Mouse (Mus musculus): Measurements from ENCODE around the gene Cyb561a3. TPM values are rescaled to one million over a fixed set of nuclear protein-coding genes. Genes with fewer than 3 reads are reported as not detected.
A peak's percentile ranks its signal among the peaks of the same experiment; 100 is the strongest.
"Not testable (repeated sequence)": the region's sequence is repeated elsewhere in the genome, so short reads cannot be mapped to it uniquely, and the experiment has no call there.

The Cyb561a3 gene
- polyA plus RNA-seq (2015; fragmentation: Nextera tagmentation; extraction: Ambion mirVana): 22.1 and 22.4 TPM in 2 replicates

- Histone ChIP-seq H3K36me3 (ENCODE audit: control insufficient read depth, insufficient read depth, low read length) (peaks cover 12% of the 10 kb centered on the region), H3K4me3 (ENCODE audit: low read length) (peak within 1 kb of the TSS; percentile 70), H3K27ac (ENCODE audit: low read depth, low read length) (peak within 1 kb of the TSS; percentile 93), H3K4me1 (ENCODE audit: control insufficient read depth, insufficient read depth, low read depth, low read length) (peaks cover 15% of the 10 kb centered on the region), H3K4me2 (ENCODE audit: low read length) (peak within 1 kb of the TSS; percentile 77), H3K9me3 (ENCODE audit: control insufficient read depth, low read length) (no peaks in the 10 kb centered on the region), H3K27me3 (replicated peaks; ENCODE audit: control insufficient read depth, insufficient read depth, low read length) (no peaks in the 10 kb centered on the region), H3K9ac (ENCODE audit: low read depth, low read length) (peak within 1 kb of the TSS; percentile 78)
- peak; percentile 98 for ATAC-seq
- WGBS: under 1% methylated on average over 44 of the region's 44 CpGs
Observed at GRCm38 (mm10) chr19:10576690-10577561, at the start of gene Cyb561a3, which contains the start of gene Tmem138. Gene Cyb561a3, plus strand, starts transcription at chr19:10577172. Gene Tmem138, minus strand, starts transcription at chr19:10577362.

- no peak overlapping the region for H3K4me2 ChIP-seq (ENCODE audit: low read length)
- H3K27ac ChIP-seq (ENCODE audit: low read depth, low read length): no peak overlapping the region
- ATAC-seq: no peak
- 100% methylated on average over 1 of the region's 1 CpGs for WGBS
- H3K27me3 ChIP-seq (replicated peaks; ENCODE audit: control insufficient read depth, insufficient read depth, low read length): no peaks in the 10 kb centered on the region
- no peak overlapping the region for H3K9ac ChIP-seq (ENCODE audit: low read depth, low read length)
- peaks cover 17% of the 10 kb centered on the region for H3K4me1 ChIP-seq (ENCODE audit: control insufficient read depth, insufficient read depth, low read depth, low read length)
- no peak overlapping the region for H3K4me3 ChIP-seq (ENCODE audit: low read length)
- no peaks in the 10 kb centered on the region for H3K9me3 ChIP-seq (ENCODE audit: control insufficient read depth, low read length)
- H3K36me3 ChIP-seq (ENCODE audit: control insufficient read depth, insufficient read depth, low read length): peaks cover 21% of the 10 kb centered on the region
Observed at GRCm38 (mm10) chr19:10530082-10530481, 46.9 kb upstream of the Cyb561a3 start.

- Histone ChIP-seq H3K27ac (ENCODE audit: low read depth, low read length) (no peak overlapping the region), H3K4me3 (ENCODE audit: low read length) (no peak overlapping the region), H3K4me2 (ENCODE audit: low read length) (no peak overlapping the region), H3K9ac (ENCODE audit: low read depth, low read length) (no peak overlapping the region), H3K36me3 (ENCODE audit: control insufficient read depth, insufficient read depth, low read length) (peaks cover 62% of the 10 kb centered on the region), H3K27me3 (replicated peaks; ENCODE audit: control insufficient read depth, insufficient read depth, low read length) (no peaks in the 10 kb centered on the region), H3K9me3 (ENCODE audit: control insufficient read depth, low read length) (no peaks in the 10 kb centered on the region), H3K4me1 (ENCODE audit: control insufficient read depth, insufficient read depth, low read depth, low read length) (no peaks in the 10 kb centered on the region)
- no peak for ATAC-seq
- 94% methylated on average over 5 of the region's 5 CpGs for WGBS
Observed at GRCm38 (mm10) chr19:10539454-10539853, 37.5 kb upstream of the Cyb561a3 start.

- Histone ChIP-seq H3K9me3 (ENCODE audit: control insufficient read depth, low read length) (no peaks in the 10 kb centered on the region), H3K4me3 (ENCODE audit: low read length) (peak within 1 kb of the TSS; percentile 70), H3K9ac (ENCODE audit: low read depth, low read length) (peak within 1 kb of the TSS; percentile 88), H3K4me2 (ENCODE audit: low read length) (peak within 1 kb of the TSS; percentile 89), H3K36me3 (ENCODE audit: control insufficient read depth, insufficient read depth, low read length) (peaks cover 6% of the 10 kb centered on the region), H3K27ac (ENCODE audit: low read depth, low read length) (peak within 1 kb of the TSS; percentile 87), H3K4me1 (ENCODE audit: control insufficient read depth, insufficient read depth, low read depth, low read length) (peaks cover 12% of the 10 kb centered on the region), H3K27me3 (replicated peaks; ENCODE audit: control insufficient read depth, insufficient read depth, low read length) (no peaks in the 10 kb centered on the region)
- peak; percentile 98 for ATAC-seq
- under 1% methylated on average over 43 of the region's 43 CpGs for WGBS
Observed at GRCm38 (mm10) chr19:10555624-10556510, 21.1 kb upstream of the Cyb561a3 start, which contains the start of gene Tmem216. Gene Tmem216, minus strand, starts transcription at chr19:10556238.

GRCm38 (mm10) chr19:10557001-10557400 is 20.0 kb upstream of the Cyb561a3 start:
- Histone ChIP-seq H3K27me3 (replicated peaks; ENCODE audit: control insufficient read depth, insufficient read depth, low read length) (no peaks in the 10 kb centered on the region), H3K4me3 (ENCODE audit: low read length) (no peak overlapping the region), H3K4me2 (ENCODE audit: low read length) (no peak overlapping the region), H3K4me1 (ENCODE audit: control insufficient read depth, insufficient read depth, low read depth, low read length) (peaks cover 12% of the 10 kb centered on the region), H3K27ac (ENCODE audit: low read depth, low read length) (no peak overlapping the region), H3K9ac (ENCODE audit: low read depth, low read length) (no peak overlapping the region), H3K9me3 (ENCODE audit: control insufficient read depth, low read length) (no peaks in the 10 kb centered on the region), H3K36me3 (ENCODE audit: control insufficient read depth, insufficient read depth, low read length) (no peaks in the 10 kb centered on the region)
- WGBS: 62% methylated on average over 2 of the region's 2 CpGs
- ATAC-seq: no peak

- H3K4me2 ChIP-seq (ENCODE audit: low read length): no peak overlapping the region
- no peak overlapping the region for H3K9ac ChIP-seq (ENCODE audit: low read depth, low read length)
- H3K4me1 ChIP-seq (ENCODE audit: control insufficient read depth, insufficient read depth, low read depth, low read length): peaks cover 12% of the 10 kb centered on the region
- no peak for ATAC-seq
- 68% methylated on average over 2 of the region's 2 CpGs for WGBS
- no peak overlapping the region for H3K27ac ChIP-seq (ENCODE audit: low read depth, low read length)
- H3K4me3 ChIP-seq (ENCODE audit: low read length): no peak overlapping the region
- H3K9me3 ChIP-seq (ENCODE audit: control insufficient read depth, low read length): no peaks in the 10 kb centered on the region
- H3K36me3 ChIP-seq (ENCODE audit: control insufficient read depth, insufficient read depth, low read length): no peaks in the 10 kb centered on the region
- no peaks in the 10 kb centered on the region for H3K27me3 ChIP-seq (replicated peaks; ENCODE audit: control insufficient read depth, insufficient read depth, low read length)
Observed at GRCm38 (mm10) chr19:10557430-10557829, 19.5 kb upstream of the Cyb561a3 start.

GRCm38 (mm10) chr19:10557837-10558375 is 19.1 kb upstream of the Cyb561a3 start:
- 70% methylated on average over 4 of the region's 4 CpGs for WGBS
- ATAC-seq; H3K9me3 ChIP-seq (ENCODE audit: control insufficient read depth, low read length); H3K4me2 ChIP-seq (ENCODE audit: low read length); H3K9ac ChIP-seq (ENCODE audit: low read depth, low read length); H3K36me3 ChIP-seq (ENCODE audit: control insufficient read depth, insufficient read depth, low read length); H3K27me3 ChIP-seq (replicated peaks; ENCODE audit: control insufficient read depth, insufficient read depth, low read length); H3K27ac ChIP-seq (ENCODE audit: low read depth, low read length); H3K4me3 ChIP-seq (ENCODE audit: low read length): not testable (repeated sequence)
- peaks cover 12% of the 10 kb centered on the region for H3K4me1 ChIP-seq (ENCODE audit: control insufficient read depth, insufficient read depth, low read depth, low read length)

GRCm38 (mm10) chr19:10560108-10560507 is 16.9 kb upstream of the Cyb561a3 start:
- peaks cover 5% of the 10 kb centered on the region for H3K4me1 ChIP-seq (ENCODE audit: control insufficient read depth, insufficient read depth, low read depth, low read length)
- WGBS: 31% methylated on average over 5 of the region's 5 CpGs

More at GRCm38 (mm10) chr19:10560108-10560507, 16.9 kb upstream of the Cyb561a3 start:
- no peak overlapping the region for H3K4me2 ChIP-seq (ENCODE audit: low read length)
- no peak overlapping the region for H3K27ac ChIP-seq (ENCODE audit: low read depth, low read length)
- H3K9me3 ChIP-seq (ENCODE audit: control insufficient read depth, low read length): no peaks in the 10 kb centered on the region
- H3K27me3 ChIP-seq (replicated peaks; ENCODE audit: control insufficient read depth, insufficient read depth, low read length): no peaks in the 10 kb centered on the region; the same call in 1 of the 2 replicates
- no peak overlapping the region for H3K4me3 ChIP-seq (ENCODE audit: low read length)
- ATAC-seq: no peak
- H3K9ac ChIP-seq (ENCODE audit: low read depth, low read length): no peak overlapping the region
- no peaks in the 10 kb centered on the region for H3K36me3 ChIP-seq (ENCODE audit: control insufficient read depth, insufficient read depth, low read length)
